Mouse (Mus musculus) liver, embryonic 13.5 days (tissue): ENCODE results near the gene Ccdc158. TPM values are rescaled to one million over a fixed set of nuclear protein-coding genes. Genes with fewer than 3 reads are reported as not detected.

Source experiments
- ATAC-seq: fragments of 200-750 bp; cut with Nextera tagmentation; 2 replicates; pipeline ENCODE4 v1.8.0; 2017; ENCODE audit warnings: low read depth, mild to moderate bottlenecking, moderate number of reproducible peaks, moderate library complexity
- DNase-seq: peaks from one replicate; pipeline ENCODE4 v3.0.0; 2022
- H3K27ac ChIP-seq: fragments of 300-500 bp; sonication (generic); 2 replicates; pipeline ENCODE4 v1.5.1; 2015; ENCODE audit warnings: moderate library complexity, mild to moderate bottlenecking, inconsistent platforms
- H3K27me3 ChIP-seq: fragments of 300-500 bp; sonication (generic); 2 replicates; pipeline ENCODE4 v1.6.1; 2015; ENCODE audit warnings: mild to moderate bottlenecking, inconsistent platforms
- H3K36me3 ChIP-seq: fragments of 300-500 bp; sonication (generic); 2 replicates; pipeline ENCODE4 v1.6.1; 2015; ENCODE audit warnings: mild to moderate bottlenecking, inconsistent platforms
- H3K4me1 ChIP-seq: fragments of 300-500 bp; sonication (generic); replicated peaks from 2 replicates; pipeline ENCODE4 v1.6.1; 2015; ENCODE audit warnings: inconsistent platforms
- H3K4me2 ChIP-seq: fragments of 300-500 bp; sonication (generic); 2 replicates; pipeline ENCODE4 v1.6.1; 2015; ENCODE audit warnings: inconsistent platforms, mild to moderate bottlenecking, moderate library complexity
- H3K4me3 ChIP-seq: fragments of 300-500 bp; sonication (generic); replicated peaks from 2 replicates; pipeline ENCODE4 v1.5.1; 2015; ENCODE audit warnings: mild to moderate bottlenecking, inconsistent platforms
- H3K9ac ChIP-seq: fragments of 300-500 bp; sonication (generic); 2 replicates; pipeline ENCODE4 v1.6.1; 2015; ENCODE audit warnings: mild to moderate bottlenecking, inconsistent platforms
- H3K9me3 ChIP-seq: fragments of 300-500 bp; sonication (generic); replicated peaks from 2 replicates; pipeline ENCODE4 v1.6.1; 2016; ENCODE audit warnings: inconsistent platforms
- WGBS: fragments of 180-500 bp; shearing (Covaris S2); methylation state at CpG from one replicate; pipeline ENCODE4 v1.1.7; 2015; ENCODE audit not compliant: insufficient replicate concordance; 5-methylcytosine and 5-hydroxymethylcytosine counted together
- polyA plus RNA-seq: library from polyadenylated mRNA; unstranded; fragments of >200 nt; fragmentation: Nextera tagmentation; extraction: Ambion mirVana; gene quantifications from 2 replicates; pipeline ENCODE4 v1.2.1, GENCODE M21; 2015

The Ccdc158 gene
- polyA plus RNA-seq, 1 experiment from 2014 or later, result 0.06 TPM

DNA sequence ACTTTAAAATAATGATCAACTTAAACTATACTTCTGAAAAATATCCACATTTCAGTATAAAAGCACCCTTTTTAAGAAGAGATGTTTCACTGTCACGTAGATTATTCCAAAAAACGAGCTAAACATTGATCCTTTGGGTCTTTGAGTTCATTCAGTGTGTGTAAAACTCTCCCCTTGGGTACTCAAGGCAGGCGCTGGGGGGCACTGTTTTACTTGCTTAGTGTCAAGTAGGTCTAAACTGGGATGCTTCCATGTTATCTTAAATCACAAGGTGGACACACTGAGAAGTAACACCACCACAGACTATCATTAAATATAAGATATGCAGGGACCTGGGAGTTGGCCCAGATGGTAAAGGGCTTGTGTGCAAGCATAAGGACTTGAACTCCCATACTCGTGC is 41.5 kb downstream of the Ccdc158 start:
- ATAC-seq (no peak), DNase-seq (no peak)
- no peaks in the 10 kb centered on the region for H3K27me3 ChIP-seq
- no peak overlapping the region for H3K4me3 ChIP-seq
- H3K4me1 ChIP-seq, result no peaks in the 10 kb centered on the region
- H3K9me3 ChIP-seq, result no peaks in the 10 kb centered on the region
- H3K36me3 ChIP-seq, result no peaks in the 10 kb centered on the region
- H3K9ac ChIP-seq, result no peak overlapping the region
- H3K4me2 ChIP-seq, result no peak overlapping the region
- no peak overlapping the region for H3K27ac ChIP-seq
- WGBS, result 47% methylated on average over 4 of the region's 4 CpGs

DNA sequence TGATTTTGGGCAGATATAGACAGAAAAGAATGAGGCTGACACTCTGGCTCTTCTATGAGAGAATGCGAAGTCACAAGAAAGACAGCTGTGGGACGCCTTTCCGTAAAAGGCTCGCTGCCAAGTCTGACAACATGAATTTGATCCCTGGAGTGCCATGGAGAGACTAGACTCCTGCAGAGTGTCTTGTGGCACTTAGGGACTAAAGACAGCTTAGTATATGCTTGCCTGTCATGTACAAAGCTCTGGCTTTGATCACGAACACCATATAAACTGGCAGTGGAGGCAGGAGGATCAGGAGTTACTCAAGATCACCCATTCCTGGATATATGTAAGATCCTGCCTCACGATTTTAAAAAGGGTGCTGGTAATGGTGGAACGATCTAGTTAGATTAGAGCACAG is 47.2 kb downstream of the Ccdc158 start:
- H3K27ac ChIP-seq, result no peak overlapping the region

DNA sequence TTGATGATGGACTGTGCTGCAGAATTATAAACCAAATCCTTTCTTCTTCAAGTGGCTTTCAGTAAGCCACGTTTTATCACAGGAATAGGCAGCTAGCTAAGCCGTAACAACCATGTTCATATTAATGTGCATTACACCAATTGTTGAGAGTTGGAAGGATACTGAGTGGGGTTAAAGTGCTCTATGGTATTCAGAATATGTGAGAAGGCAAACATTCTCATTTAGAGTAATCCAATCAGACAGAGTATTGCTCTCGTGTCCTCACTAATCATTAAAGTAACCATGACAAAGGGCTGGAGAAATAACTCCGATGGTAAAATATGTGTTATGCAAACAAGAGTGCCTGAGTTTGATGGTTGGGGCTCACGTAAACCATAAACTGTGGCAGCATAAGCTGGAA is 53.2 kb downstream of the Ccdc158 start:
- 75% methylated on average over 5 of the region's 5 CpGs for WGBS
- Histone ChIP-seq H3K27me3 (no peaks in the 10 kb centered on the region), H3K9ac (no peak overlapping the region), H3K27ac (no peak overlapping the region), H3K4me1 (no peaks in the 10 kb centered on the region), H3K4me2 (no peak overlapping the region), H3K4me3 (no peak overlapping the region), H3K9me3 (no peaks in the 10 kb centered on the region), H3K36me3 (no peaks in the 10 kb centered on the region)
- ATAC-seq, result no peak
- DNase-seq, result no peak

More for the DNA sequence above, 47.2 kb downstream of the Ccdc158 start:
- ATAC-seq, result no peak
- no peak overlapping the region for H3K9ac ChIP-seq
- no peak overlapping the region for H3K4me3 ChIP-seq
- 62% methylated on average over 7 of the region's 7 CpGs for WGBS
- no peaks in the 10 kb centered on the region for H3K36me3 ChIP-seq
- H3K4me2 ChIP-seq, result no peak overlapping the region
- DNase-seq, result no peak
- H3K27me3 ChIP-seq, result no peaks in the 10 kb centered on the region
- H3K9me3 ChIP-seq, result no peaks in the 10 kb centered on the region
- H3K4me1 ChIP-seq, result no peaks in the 10 kb centered on the region

DNA sequence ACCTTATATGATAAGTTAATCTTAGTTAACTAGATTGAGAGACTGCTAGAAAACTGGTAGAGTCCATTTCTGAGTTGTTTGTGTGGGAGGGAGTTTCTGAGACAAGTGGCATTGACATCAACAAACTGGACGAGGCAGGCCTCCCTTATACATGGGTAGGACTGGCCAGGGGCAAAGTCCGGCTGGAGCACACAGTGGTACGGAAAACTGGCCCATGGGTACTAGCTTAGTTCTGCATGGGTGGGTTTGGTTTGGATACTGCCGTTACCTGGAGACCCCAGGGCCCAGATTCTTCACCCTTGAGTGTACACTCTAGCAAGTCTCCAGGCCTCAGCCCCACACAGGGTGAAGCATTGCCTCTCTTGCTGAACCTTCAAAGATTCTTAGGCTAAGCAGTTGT is 62.3 kb downstream of the Ccdc158 start:
- H3K4me1 ChIP-seq, result no peaks in the 10 kb centered on the region
- H3K27ac ChIP-seq, result no peak overlapping the region
- H3K9me3 ChIP-seq, result no peaks in the 10 kb centered on the region
- ATAC-seq (no peak), DNase-seq (no peak)
- H3K9ac ChIP-seq, result no peak overlapping the region
- H3K36me3 ChIP-seq, result no peaks in the 10 kb centered on the region
- no peak overlapping the region for H3K4me3 ChIP-seq
- no peak overlapping the region for H3K4me2 ChIP-seq
- H3K27me3 ChIP-seq, result no peaks in the 10 kb centered on the region
- 63% methylated on average over 4 of the region's 4 CpGs for WGBS

DNA sequence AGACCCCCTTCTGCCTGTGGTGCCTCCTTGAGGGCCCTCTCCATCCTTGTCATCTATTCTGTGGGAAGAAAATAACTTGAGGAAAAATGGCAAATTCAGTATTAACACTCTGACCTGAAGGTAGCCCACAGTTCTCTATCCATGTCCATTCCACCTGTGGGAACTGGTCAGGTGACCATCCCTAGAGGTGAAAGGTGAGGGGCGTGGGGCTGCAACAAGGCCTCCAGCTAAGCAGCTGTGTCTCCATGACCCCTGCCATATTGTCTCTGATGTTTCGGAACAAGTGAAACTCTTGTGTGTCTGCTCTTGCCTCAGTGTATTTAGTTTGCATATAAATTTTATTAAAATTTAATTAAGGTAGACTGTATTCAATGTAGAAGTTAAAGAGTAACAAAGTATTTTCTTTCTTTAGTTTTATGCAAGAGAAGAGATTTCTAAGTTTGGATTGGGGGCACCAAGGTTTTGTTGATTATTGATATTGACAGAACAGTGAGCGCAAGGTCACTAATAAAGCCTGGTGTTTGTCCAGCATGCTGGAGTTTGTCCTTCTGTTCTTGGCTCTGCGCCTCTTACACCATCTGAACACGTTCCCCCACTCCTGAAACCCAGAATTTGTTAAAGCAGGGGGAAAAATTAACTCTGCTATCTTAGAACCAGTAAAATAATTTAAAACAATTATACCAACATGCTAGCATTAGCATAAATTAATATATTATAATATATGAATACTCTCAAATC is 67.4 kb downstream of the Ccdc158 start:
- Histone ChIP-seq H3K27ac (no peak overlapping the region), H3K27me3 (peaks cover 25% of the 10 kb centered on the region), H3K9me3 (no peaks in the 10 kb centered on the region), H3K36me3 (no peaks in the 10 kb centered on the region), H3K4me3 (no peak overlapping the region), H3K4me1 (peaks cover 10% of the 10 kb centered on the region), H3K4me2 (no peak overlapping the region), H3K9ac (no peak overlapping the region)
- ATAC-seq, result no peak
- no peak for DNase-seq
- WGBS, result 62% methylated on average over 5 of the region's 5 CpGs

DNA sequence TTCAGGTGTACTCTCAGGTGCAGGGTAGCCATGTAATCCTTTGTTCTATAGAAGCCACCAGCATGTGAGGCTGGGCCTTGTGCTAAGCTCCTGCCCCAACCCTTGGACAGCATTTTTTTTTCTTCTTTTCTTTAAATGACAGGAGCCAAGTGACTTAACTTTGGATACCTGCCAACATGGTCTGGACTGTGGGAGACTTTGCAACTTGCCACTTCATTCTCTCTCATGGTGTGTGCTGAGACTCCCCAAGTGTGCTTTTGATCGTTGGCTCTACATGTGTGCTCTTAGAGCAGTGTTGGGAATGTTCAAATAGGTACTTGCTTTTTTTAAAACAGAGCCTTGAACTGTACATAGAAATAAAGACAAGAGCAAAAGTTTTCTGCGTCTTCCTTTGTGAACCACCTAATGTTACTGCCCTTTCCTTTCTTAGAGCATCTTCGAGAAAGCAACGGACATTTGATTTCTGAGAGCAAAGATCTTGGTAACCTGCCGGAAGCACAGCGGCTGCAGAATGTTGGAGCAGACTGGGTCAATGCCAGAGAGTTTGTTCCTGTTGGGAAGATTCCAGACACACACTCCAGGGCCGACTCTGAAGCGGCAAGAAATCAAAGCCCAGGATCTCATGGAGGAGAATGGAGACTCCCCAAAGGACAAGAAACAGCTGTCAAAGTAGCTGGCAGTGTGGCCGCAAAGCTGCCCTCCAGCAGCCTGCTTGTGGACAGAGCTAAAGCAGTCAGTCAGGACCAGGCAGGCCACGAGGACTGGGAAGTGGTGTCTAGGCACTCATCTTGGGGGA is 70.4 kb downstream of the Ccdc158 start:
- Histone ChIP-seq H3K27me3 (peaks cover 41% of the 10 kb centered on the region), H3K4me3 (no peak overlapping the region), H3K4me2 (no peak overlapping the region), H3K9ac (no peak overlapping the region), H3K27ac (no peak overlapping the region), H3K4me1 (peaks cover 10% of the 10 kb centered on the region), H3K9me3 (no peaks in the 10 kb centered on the region), H3K36me3 (no peaks in the 10 kb centered on the region)
- 65% methylated on average over 10 of the region's 10 CpGs for WGBS
- DNase-seq, result no peak
- ATAC-seq, result no peak

DNA sequence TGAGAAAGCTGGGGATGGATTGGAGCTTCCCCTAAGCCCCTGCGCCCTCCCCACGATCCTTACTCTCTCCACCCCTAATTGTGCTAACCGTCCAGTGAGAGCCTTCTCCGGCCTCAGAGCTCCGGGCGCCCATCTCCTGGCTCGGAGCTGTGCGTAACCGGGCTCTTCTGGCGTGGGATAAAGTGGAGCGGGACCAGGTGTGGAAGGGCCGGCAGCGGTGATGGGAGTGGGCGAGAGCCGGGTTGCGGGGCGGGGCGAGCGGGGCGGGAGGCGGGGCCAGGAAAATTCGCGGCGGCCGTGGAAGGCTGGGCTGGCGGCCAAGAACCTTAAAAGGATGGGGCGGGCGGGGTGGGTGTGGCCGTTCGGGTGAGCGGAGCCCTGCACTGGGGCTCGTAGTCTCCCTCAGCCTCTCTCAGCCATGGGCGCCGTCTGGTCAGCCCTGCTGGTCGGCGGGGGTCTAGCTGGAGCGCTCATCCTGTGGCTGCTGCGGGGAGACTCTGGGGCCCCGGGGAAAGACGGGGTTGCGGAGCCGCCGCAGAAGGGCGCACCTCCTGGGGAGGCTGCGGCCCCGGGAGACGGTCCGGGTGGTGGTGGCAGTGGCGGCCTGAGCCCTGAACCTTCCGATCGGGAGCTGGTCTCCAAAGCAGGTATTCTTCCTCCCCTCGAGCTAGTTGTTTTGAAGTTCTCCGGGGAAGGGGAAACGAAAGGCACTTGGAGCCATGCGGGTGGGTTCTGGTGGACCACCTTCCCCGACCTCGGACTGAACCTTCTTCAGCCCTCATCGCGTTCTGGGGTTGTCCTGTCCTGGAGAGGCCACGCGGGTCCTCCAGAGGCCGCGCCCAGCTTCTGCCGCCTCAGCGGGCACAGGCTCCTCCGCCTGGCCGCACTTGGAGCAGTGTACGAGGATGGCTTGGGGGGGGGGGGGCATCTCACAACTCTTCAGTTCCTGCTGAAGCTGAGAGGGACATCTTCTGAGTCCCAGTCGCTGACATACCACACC is 72.1 kb downstream of the Ccdc158 start, which contains the start of gene Stbd1:
Gene Stbd1 (plus strand): TSS at position 351 of the 1,000 bp plus-strand sequence.
- Histone ChIP-seq H3K27ac (no peak within 1 kb of the TSS), H3K4me3 (peak within 1 kb of the TSS; percentile 59), H3K4me1 (peaks cover 10% of the 10 kb centered on the region), H3K27me3 (peaks cover 41% of the 10 kb centered on the region), H3K9ac (peak within 1 kb of the TSS; percentile 62), H3K36me3 (no peaks in the 10 kb centered on the region), H3K4me2 (peak within 1 kb of the TSS; percentile 70), H3K9me3 (no peaks in the 10 kb centered on the region)
- DNase-seq (no peak), ATAC-seq (peak; percentile 84)
- 1% methylated on average over 55 of the region's 69 CpGs for WGBS

DNA sequence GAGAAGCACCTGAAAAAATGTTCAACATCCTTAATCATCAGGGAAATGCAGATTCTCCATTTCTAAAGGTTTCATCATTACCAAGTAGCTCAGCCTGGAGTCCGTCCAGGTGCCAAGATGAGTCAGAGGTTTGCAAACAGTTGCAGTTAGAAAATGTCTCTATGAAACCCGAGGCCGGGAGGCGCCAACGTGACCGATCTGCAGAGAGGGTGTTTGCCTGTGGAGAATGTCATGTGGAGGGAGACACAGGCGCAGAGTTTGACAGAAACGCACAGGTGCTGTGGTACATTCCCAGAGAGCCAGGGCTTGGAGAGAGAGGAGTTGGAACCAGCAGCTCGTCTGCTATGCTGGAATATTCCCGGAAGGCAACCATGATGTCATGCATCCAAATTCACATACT is 76.0 kb downstream of the Ccdc158 start:
- no peak overlapping the region for H3K27ac ChIP-seq
- no peak for ATAC-seq
- no peaks in the 10 kb centered on the region for H3K9me3 ChIP-seq

DNA sequence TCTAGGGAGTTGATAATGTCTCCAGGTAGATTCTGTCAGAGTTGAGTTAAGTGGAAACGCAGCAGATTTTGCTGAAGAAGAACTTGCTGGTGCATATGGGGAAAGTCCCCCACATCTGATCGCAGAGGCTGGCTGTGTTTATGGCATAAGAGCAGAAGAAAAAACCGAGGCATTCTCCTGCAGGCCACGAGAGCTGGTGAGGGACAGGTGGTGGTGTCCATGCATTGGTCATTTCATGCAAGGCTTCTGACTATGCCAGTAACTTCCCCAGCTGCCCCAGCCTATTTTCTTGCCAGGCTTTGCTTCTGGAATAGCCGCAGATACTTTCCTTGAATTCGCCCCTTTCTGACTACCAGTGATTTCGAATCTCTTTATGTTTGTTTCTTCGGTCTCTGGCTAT is 78.2 kb downstream of the Ccdc158 start:
- Histone ChIP-seq H3K4me2 (no peak overlapping the region), H3K4me3 (no peak overlapping the region), H3K27me3 (peaks cover 8% of the 10 kb centered on the region), H3K4me1 (no peaks in the 10 kb centered on the region), H3K27ac (no peak overlapping the region), H3K9me3 (no peaks in the 10 kb centered on the region), H3K36me3 (no peaks in the 10 kb centered on the region), H3K9ac (no peak overlapping the region)
- DNase-seq (no peak), ATAC-seq (no peak)
- 74% methylated on average over 8 of the region's 8 CpGs for WGBS

More for the DNA sequence above, 76.0 kb downstream of the Ccdc158 start:
- Histone ChIP-seq H3K36me3 (no peaks in the 10 kb centered on the region), H3K4me2 (no peak overlapping the region), H3K4me1 (peaks cover 6% of the 10 kb centered on the region; the same call in 1 of the 2 replicates), H3K4me3 (no peak overlapping the region), H3K27me3 (peaks cover 29% of the 10 kb centered on the region), H3K9ac (no peak overlapping the region)
- 67% methylated on average over 10 of the region's 10 CpGs for WGBS
- DNase-seq, result no peak

DNA sequence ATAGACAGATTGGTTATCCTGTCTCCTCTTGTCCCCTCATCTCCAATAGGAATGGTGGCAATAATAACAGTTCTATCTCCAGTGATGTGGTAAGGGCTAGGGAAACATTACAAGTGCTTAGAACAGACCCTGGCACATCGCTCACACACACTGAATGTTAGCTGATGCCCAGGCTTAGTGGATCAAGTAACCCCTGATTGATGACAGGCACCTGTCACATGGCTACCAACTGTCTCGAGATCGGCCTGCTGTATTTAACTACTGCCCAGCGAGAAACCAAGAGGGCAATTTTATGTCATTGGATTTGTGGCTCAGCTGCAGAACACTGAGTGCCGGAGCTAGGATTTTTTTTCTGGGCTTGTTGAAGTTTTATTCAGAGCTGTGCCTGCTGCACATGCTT is 80.0 kb downstream of the Ccdc158 start:
- H3K27ac ChIP-seq, result no peak overlapping the region
- WGBS, result 67% methylated on average over 5 of the region's 5 CpGs
- ATAC-seq, result no peak
- H3K4me2 ChIP-seq, result no peak overlapping the region
- no peak overlapping the region for H3K4me3 ChIP-seq
- no peak for DNase-seq
- no peaks in the 10 kb centered on the region for H3K9me3 ChIP-seq
- H3K4me1 ChIP-seq, result no peaks in the 10 kb centered on the region
- H3K36me3 ChIP-seq, result no peaks in the 10 kb centered on the region
- no peaks in the 10 kb centered on the region for H3K27me3 ChIP-seq
- no peak overlapping the region for H3K9ac ChIP-seq

DNA sequence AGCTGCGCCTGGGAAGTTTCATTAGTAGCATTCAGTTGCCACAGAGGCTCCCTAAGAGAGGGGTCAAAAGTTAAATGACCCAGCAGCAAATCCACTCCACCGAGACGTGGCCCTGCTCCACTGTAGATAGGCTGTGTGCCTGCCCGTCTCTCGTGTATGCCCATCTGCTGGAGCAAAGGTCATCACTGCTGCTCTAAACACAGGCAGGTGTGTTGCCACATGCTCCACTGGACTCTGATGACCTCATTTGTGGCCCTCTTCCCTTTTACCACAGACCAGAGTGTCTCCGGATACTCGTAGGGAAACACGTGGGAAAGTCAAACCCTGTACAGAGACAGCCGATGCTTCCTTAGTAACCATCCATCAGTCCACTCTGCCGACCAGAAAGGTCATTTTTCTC is 89.1 kb downstream of the Ccdc158 start:
- no peak overlapping the region for H3K9ac ChIP-seq
- no peak overlapping the region for H3K4me2 ChIP-seq
- no peak overlapping the region for H3K27ac ChIP-seq
- no peaks in the 10 kb centered on the region for H3K4me1 ChIP-seq
- H3K27me3 ChIP-seq, result no peaks in the 10 kb centered on the region
- no peak overlapping the region for H3K4me3 ChIP-seq
- H3K9me3 ChIP-seq, result no peaks in the 10 kb centered on the region
- H3K36me3 ChIP-seq, result no peaks in the 10 kb centered on the region
- WGBS, result 63% methylated on average over 10 of the region's 10 CpGs
- DNase-seq (no peak), ATAC-seq (peak; percentile 70)
